Mouse (Mus musculus): ENCODE measurements at regions not wholly inside any gene's neighbourhood (a gene's known extent, or its start where the extent isn't known, plus 50 kb on each side); places are given as distances from the start of the nearest gene placed in this dataset.

GRCm38 (mm10) chr12:73449069-73449468, 97.1 kb downstream of the Tmem30b start:
- TF ChIP-seq EP300 (IDR thresholded peaks at IDR 0.05; ENCODE audit: insufficient read depth, low read depth, low read length) (no peak), CTCF (IDR thresholded peaks at IDR 0.05; ENCODE audit: low read depth, low read length) (no peak)
